Mouse (Mus musculus): ENCODE measurements around the gene Psmc5.

- TF ChIP-seq USF1 (IDR thresholded peaks at IDR 0.05; ENCODE audit: low read depth) (no peak), MAX (IDR thresholded peaks at IDR 0.05; ENCODE audit: low read depth) (no peak), POLR2AphosphoS2 (IDR thresholded peaks at IDR 0.05; ENCODE audit: insufficient read length, low read depth) (no peak), MYOG (IDR thresholded peaks at IDR 0.05; ENCODE audit: control insufficient read depth in 1 of 3, insufficient read depth in 1 of 3, insufficient read length in 2 of 3, low read depth in 2 of 3) (no peak), POLR2A (IDR thresholded peaks at IDR 0.05; ENCODE audit: insufficient read length, low read depth) (no peak), CEBPB (IDR thresholded peaks at IDR 0.05; ENCODE audit: insufficient read depth, poor library complexity, severe bottlenecking) (no peak), TCF12 (IDR thresholded peaks at IDR 0.05; ENCODE audit: insufficient read depth, poor library complexity, severe bottlenecking) (no peak), E2F4 (IDR thresholded peaks at IDR 0.05; ENCODE audit: insufficient read depth) (no peak), TCF3 (IDR thresholded peaks at IDR 0.05; ENCODE audit: insufficient read length, low read depth) (no peak), REST (IDR thresholded peaks at IDR 0.05; ENCODE audit: insufficient read depth, insufficient read length) (no peak), MYOD1 (IDR thresholded peaks at IDR 0.05; ENCODE audit: control insufficient read depth in 1 of 3, insufficient read length in 2 of 3, low read depth in 2 of 3) (no peak), SRF (IDR thresholded peaks at IDR 0.05; ENCODE audit: control insufficient read depth, insufficient read length, low read depth) (no peak)
These were observed 34.4 kb downstream of the Psmc5 start for GRCm38 (mm10) chr11:106290376-106290775.
